Mouse (Mus musculus) gastrocnemius, postnatal 36 days (tissue): ENCODE results near the gene Gm21885. TPM values are rescaled to one million over a fixed set of nuclear protein-coding genes. Genes with fewer than 3 reads are reported as not detected.
A peak's percentile ranks its signal among the peaks of the same experiment; 100 is the strongest.
"Not testable (repeated sequence)": the region's sequence is repeated elsewhere in the genome, so short reads cannot be mapped to it uniquely, and the experiment has no call there.

Experiments
- DNase-seq, 2 experiments: peaks; one replicate each; pipeline ENCODE4 v3.0.0; 2022
- intact Hi-C: fragments of 180-260 bp; cut with DNase I; formaldehyde crosslinking; loops from one replicate; pipeline ENCODE4 v1.15.1; 2025
- total RNA-seq, 2 experiments: library from RNA; stranded (reverse); gene quantifications; 2 replicates each; pipeline ENCODE4 v1.2.3; 2021

Gene Gm21885
- total RNA-seq, 2 experiments from 2014 or later: not detected

DNA sequence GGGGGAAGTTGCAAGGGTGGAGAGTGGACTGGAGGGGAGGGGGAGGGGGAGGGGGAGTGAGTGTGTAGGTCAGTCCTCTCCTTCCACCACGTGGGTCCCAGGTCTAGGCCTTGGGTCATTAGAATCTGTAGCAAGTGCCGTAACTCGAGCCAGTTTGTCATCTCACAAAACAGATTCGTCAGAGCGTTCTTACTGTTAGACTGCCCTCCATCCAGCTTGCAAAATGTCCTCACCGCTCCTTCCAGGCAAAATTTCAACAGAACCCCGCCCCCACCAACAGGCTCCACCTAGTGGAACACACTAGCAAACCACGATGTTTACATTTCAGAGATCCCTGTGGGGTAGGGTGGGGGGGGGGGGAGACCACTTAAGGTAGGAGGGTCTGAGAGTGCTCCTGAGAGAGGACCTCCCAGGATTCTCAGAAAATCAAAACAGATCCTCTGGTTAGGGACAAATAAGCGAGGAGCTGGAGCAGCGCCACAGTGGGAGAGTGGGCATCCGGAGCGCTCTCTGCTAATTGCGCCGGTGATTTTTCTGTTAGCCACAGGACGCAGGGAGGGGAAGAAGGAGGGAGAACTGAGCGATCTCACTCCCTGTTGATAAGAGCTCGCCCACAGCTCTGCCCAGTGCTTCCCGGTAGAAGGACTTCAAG, 16.4 kb upstream of the Gm21885 start:
- intact Hi-C loops: no loop called here
- peak; percentile 42 to 50 for DNase-seq

DNA sequence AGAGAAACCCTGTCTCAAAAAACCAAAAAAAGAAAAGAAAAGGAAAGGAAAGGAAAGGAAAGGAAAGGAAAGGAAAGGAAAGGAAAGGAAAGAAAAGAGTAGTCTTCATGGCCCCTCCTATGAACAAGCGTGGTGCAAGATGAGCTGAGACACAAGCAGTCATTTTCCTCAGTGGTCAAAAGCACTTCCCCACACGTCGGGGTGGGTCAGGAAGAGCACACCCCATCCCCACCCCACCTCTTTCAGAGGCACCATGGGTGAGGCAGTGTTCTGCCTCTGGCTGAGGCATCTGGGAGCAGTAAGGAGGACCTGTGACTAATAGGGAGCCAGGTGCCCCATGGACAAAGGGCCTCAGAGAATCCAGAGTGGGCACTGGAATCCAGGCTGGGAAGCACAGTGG, 15.5 kb upstream of the Gm21885 start:
- intact Hi-C loops, DNase-seq: not testable (repeated sequence)

DNA sequence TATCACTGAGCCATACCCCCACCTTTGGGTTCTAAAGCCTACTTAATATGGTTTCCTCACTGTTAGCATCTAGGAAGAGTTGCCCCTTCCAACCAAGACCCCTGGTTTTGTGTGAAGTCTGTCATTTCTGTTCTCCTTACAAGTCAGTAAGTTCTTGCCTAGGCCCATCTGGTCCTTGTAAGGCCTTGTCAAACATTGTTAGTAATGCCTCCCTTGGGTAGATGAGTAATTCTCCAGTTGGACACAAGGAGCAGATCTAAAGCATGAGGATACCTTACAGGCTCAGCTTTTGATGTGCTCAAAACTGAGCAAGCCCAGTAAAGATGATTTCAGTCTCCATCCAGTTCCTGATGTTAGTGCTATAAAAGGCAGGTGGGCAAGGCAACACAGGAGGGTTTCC, 12.9 kb upstream of the Gm21885 start:
- intact Hi-C loops: no loop called here
- DNase-seq: no peak

DNA sequence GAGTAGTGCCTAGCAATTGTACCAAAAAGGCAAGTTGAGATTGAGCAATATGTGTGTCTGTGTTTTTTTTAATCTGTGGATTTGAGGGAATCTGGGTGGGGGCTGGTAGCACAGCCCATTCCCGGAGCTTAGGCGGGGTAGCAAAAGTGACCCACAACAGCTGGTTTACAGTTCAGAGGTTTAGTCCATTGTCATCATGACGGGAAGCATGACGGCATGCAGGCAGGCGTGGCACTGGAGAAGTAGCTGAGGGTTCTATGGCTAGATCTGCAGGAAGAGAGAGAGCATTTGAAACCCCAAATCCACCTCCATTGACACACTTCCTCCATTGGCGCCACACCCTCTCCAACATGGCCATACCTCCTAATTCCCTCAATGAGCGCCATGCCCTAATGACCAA, 11.8 kb upstream of the Gm21885 start:
- DNase-seq: no peak
- intact Hi-C loops: no loop called here

DNA sequence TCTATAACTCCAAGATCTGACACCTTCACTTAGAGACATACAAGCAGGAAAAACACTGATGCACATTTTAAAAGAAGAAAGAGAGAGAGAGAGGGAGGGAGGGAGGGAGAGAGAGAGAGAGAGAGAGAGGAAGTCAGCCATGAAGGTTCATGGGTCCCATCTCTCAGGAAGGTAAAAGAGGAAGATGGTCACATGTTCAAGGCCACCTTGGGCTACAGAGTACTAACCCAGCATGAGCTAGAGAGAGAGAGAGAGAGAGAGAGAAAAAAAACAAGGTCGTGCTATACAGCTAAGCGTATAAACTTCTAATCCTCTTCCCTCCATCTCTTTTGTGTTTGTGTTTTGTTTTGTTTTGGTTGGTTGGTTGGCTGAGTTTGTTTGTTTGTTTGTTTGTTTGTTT, 10.7 kb upstream of the Gm21885 start:
- intact Hi-C loops: no loop called here
- no peak for DNase-seq

DNA sequence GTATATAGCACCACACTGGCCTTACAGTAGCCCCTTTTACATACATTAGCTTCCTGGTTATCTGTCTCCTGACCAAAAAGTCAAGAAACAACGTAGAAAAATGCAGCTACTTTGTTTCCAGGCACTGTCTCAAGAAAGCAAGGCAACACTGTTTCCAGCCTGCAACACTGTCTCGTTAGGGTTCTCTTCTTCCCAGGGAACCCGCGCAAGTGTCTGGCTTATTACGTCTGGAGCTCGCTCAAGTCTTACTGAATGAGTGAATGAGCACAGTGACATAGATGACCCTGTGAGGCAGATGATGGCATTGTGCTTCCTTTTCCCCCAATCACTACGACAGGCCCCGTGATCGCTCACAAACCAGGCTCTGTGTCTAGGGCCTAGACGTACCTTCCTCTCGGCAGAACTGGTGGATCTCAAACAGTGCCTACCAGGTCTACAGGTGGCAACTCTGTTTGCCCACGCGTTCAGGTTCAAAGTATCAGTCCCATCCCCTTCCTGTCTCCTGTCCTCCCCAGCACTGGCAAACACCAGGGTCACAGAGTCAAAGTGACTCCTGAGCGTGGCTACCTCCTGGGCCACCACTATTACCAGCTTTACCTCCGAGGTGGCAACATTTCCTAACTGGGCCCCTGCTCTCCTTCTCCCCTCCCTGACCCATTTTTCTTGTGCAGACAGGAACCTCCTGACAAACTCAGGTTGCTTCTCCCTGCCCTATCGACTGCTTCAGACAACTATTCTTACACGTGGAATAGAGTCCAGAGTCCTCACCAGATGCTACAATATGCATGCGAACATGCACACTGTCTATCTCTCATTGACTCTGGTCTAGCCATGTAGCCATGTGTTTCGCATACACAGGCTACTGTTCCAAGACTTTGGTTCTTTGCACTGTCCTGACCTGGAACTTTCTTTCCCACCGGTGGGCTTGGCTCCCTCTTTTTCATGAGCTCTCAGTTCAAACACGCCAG, 8.4 kb upstream of the Gm21885 start:
- intact Hi-C loops: no loop called here
- DNase-seq: no peak

DNA sequence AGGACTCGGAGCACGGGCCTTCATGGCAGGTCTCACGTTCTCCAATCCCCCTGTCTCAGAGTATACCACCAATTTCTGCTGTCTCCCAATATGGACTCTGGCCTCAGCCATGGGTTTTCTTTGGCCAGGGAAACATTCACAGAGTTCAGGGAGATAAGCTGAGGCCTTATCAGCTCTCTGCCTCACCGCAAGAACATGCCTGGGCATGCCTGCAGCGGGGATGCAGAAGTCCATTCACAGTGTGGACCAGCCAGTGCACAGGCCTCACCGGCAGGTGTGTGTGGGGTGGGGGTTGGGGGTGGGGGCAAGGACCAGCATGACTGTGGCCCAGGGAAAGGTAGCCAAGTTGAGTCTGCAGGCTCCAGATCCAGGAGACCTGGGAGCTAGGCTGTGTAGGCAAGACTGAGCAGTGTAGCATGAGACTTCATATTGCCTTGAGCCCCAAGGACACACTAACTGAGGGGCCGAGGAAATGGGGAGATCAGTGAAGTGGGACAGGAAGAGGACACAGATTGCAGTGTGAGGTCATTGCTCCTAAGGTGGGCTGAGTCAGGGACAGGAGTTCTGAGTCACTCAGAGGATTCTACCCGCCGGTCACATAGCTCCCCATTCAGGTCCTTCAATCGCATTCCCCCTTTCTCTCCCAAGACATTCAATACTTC, 7.3 kb upstream of the Gm21885 start:
- DNase-seq: no peak
- intact Hi-C loops: no loop called here

DNA sequence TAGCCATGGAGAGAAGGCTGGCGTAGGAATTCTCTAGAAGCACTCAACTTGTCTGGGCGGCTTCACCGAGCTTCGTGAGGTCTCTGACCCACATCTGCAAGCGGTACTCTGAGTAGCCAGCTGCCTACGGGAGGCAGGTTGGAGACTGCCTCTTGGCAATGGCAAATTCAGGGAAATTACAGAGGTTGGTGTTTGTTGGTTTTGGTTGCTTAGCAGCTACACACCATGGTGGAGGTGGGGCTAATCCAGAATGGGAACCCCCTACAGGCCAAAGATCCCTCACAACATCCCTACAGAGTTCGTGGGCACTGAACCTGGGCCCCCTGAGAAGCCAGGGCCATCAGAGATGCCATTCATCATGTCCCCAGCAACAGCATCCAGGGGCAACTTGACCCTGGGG, 6.4 kb upstream of the Gm21885 start:
- DNase-seq: no peak
- intact Hi-C loops: no loop called here

DNA sequence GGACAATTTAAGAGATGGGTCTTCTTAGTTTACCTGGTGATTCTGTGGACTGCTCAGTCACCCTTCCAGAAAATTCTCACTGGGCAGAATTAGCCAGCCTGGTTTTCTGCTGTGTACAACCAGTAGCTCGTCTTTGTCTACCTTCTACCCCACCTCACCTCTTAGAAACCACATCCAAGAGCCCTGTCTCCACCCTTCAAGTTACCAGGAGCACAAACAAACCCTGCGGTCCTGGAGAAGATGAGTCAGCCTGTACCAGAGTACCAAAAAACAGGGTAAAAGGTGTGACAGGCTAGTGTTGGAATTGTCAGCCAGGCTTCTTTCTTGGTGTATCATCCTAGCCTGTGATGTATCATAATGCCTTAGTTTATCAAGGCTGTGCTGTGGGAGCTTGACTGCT, 6.0 kb upstream of the Gm21885 start:
- intact Hi-C loops: no loop called here
- DNase-seq: no peak

DNA sequence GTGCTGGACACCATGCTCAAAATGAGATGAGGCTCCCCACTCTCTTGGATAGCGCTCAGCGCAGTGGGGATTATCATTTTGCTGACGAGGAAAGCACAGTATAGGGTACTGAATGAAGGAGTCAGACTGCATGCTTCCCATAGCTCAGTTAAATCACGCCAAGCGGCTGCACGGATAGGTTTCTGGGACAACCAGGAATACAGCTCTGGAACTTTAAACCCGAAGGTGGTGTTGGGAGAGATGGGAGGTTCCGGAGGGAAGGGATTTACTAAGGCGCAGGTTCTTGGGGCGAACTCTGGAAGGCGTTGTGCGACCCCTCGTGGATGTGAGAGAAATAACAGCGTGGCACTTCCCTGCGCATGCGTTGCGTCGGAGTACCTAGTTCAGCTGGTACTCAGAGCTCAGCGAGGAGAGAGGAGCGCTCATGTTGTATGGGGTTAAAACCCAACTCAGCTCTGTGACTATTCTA, 4.8 kb upstream of the Gm21885 start:
- intact Hi-C loops: loop anchor here (1.0 kb wide), 1 partner anchor 42 kb away; no protein-coding TSS in a partner anchor
- peak; percentile 81 to 87 for DNase-seq

DNA sequence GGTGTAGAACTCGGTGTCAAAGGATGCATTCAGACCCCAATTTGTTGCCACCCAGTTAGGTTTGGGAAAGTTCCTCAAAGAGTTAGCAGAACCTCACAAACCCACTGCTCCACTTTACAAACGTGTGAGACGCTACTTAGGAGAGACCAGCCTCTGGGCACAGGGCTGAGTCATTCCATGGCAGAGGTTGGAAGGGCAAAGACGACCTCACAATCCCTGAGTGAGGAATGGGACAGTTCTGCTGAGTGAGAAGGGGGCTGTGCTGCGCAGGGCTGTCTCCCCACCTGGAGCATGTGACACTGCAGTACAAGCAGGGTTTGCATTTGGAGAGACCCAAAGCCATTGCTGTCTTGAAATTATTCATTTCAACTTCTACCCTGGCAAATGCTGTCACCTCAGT, 618 bp downstream of the Gm21885 start:
- intact Hi-C loops: no loop called here
- DNase-seq: no peak

DNA sequence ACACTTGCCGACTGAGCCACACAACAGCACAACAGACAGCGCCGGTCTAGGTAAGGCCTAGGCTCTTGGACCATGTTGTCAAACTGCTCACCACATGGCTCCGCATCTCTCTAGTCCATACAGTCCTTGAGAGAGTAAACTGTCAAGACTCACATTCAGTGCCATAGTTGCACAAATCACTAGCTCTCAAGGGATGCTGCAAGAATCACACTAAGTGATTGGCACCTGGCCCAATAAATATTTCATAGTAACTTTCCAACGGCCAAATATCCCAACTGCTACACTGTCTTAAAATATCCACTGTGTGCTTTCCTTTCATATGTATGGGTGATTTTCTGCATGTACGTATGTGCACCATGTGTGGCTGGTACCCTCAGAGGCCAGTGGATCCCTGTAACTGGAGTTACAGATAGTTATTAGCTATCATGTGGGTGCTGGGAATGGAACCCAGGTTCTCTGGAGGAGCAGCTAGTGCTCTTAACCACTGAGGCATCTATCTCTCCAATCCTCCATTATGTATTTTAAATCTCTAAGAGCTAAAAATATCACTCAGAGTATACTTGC, 1.9 kb downstream of the Gm21885 start:
- DNase-seq: no peak
- intact Hi-C loops: no loop called here

DNA sequence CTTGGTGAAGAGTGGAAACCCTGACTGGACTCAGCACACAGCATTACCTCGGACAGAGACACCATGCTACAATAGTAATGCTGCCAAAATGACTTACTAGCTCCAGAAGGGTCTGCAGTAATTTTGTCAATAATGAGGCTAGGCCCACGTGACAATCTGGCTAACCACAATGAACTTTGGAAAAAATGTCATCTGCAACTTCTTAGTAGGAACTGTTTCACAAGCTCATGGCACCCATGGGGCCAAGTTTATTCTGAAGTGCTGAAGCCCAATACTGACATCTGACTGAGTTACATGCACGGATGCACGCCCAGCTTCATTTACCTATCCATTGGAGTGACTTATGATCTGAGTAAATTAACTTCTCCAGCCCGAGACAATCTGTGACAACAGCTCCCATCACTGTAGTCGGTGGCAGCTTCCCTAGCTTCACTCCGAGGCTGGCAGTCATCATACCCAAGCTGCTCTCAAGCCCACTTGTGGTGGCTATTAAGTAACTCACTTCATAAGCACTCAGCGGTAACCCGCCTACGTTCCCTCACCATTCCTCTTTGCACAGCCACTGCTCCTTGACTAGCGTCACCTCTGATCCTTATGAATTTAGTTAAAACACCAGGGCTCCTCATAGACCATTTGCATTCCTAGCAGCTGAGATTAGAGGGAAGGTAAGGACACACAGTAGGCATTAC, 4.4 kb downstream of the Gm21885 start:
- no peak for DNase-seq
- intact Hi-C loops: no loop called here

DNA sequence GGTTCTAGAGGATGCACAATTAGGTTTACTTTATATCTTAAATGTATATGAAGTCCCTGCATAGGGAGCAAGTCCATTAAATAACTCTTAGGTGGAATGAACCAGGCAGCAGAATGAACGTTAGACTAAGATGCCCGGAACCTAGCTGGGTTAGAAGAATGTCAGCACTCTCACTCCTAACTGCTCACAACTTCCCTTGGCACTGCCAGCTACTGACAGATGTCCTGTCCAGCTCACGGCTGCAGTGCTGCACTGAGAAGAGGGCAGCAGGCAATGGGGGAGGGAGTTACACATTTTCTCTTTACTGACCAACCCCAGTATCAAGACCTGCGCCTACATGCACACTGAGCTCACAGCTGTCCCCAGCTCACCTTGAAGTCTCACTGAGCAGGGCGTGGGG, 5.4 kb downstream of the Gm21885 start:
- no peak for DNase-seq
- intact Hi-C loops: no loop called here

DNA sequence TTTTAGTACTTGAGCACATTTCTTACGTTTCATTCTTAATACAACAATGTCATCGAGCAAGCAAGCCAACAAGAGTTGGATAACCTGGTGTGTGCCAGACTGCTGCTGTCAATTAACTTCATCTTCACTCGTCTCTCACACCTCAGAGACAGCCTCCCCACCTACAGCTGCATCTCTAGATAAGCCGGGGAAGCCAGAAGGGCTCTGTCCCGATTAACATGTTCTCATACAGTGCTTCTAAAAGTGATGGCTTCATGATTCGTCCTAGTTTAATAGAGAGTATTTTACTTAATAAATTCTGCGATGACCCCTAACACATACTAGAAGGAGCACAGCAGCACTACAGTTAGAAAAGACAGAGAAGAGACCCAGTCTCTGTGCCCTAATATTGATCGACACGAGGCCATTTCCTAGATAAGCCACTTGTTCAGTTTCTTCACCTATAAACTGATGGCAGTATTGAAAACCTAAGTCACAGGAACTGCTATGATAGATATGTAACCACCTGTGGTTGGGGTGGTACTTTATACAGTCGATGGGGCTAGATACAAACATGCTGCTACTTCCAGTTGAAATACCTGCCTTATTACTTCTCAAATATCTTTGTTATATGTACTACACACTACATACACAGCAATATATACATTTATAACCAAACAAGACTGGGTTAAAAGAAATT, 8.5 kb downstream of the Gm21885 start:
- intact Hi-C loops: no loop called here
- DNase-seq: no peak

DNA sequence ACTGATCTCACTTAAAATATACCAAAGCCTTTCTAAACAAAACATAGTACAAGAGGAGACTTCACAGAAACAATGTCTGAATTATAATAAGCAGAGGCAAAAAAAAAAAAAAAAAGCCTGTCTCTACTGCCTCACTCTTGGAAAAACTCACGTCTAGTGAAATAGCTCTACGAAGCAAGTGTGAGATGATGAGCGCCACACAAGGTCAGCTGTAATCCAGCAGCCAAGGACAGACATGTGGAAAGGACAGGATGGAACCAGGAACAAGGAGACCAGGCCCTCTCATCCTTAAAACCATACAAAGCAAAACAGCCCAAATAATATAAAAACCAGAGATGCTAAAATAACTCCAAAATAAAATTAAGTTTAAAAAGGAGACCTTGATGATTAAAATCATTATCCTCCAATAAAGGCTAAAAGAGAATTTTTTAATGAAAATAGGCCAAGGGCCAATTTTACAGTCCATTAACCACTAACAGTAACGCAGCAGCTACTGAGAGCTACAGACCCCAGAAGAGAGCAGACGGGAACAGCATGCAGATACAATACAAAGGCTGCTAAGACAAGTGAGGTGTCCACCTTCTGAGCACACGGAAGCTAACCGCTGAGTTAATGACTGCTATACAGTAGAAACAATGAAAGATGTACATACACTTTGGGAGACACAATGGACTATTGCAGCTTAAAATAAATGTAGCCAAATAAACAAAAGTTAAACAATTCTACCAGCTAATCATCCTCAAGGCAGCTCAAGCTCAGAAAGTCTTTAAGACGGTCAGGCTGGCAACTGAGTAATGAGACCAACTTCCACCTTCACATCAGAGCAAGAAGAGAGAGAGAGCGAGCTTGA, 13.5 kb downstream of the Gm21885 start:
- DNase-seq: no peak
- intact Hi-C loops: no loop called here

DNA sequence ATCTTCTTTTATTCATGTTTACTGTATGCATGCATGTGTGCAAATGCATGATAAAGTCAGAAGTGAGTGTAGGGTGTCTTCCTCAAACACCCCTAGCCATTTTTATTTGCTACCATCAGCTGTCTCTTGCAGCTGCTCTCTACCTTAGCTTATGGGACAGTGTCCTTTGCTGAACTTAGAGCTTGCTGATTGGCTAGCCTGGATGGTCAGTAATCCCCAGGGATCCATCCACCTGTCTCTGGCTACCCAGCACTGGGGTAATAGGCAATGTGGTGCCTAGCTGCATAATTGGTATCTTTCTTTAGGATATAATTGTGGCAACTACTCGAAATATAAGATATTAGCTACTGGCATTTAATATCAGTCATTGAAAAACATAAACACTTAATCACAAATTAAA, 31.1 kb downstream of the Gm21885 start:
- no peak for DNase-seq
- intact Hi-C loops: no loop called here

DNA sequence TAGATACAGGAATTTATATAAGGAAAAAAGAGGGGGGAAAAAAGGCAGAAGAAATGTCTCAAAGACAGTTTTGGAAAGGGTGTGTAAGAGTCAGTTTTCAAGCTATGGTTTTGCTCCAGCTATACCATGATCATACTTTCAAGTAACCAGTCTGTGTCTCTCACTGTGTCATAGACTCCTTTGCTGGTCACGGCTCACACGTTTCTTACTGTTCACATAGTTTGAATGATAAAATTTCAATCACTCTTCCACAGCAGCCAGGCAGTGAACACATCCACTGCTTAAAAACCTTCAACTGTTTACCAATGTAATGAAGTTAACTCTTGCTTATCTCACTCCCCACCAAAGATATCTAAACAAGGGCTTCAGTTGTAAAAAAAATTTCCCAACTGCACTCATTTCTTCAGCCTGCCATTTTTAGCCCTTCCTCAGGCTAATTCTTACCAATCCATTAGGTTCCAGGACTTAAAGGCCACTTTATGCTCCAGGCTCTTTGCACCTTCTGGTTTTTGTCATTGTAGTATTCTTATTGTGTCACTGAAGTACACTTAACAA, 32.5 kb downstream of the Gm21885 start:
- DNase-seq: no peak
- intact Hi-C loops: no loop called here

DNA sequence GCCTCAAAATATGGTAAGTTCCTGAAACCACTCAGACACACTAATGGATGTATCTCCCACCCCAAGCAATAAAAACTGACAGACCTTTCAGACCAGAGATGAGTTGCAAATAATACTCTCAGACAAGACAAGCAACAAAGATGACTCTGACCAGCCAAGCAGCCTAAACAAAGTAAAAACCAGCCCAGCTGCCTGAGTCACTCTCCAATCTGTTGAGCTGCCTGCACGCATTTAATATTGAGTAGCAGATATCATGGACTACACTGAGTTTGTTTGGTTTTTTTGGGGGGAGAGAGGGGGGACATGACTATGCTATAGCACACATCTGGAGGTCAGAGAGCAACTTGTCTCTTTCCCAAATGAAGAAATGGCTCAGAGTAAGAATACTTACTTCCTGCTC, 33.6 kb downstream of the Gm21885 start:
- no peak for DNase-seq
- intact Hi-C loops: no loop called here
